Mouse (Mus musculus): ENCODE data around the gene Cry2.

Gene Cry2

GRCm38 (mm10) chr2:92444376-92444775 lies 10.5 kb upstream of the Cry2 start:
- no peak for DNase-seq

- DNase-seq, result no peak
Measured at GRCm38 (mm10) chr2:92443313-92443712, 9.5 kb upstream of the Cry2 start.

GRCm38 (mm10) chr2:92442419-92443001 lies 8.7 kb upstream of the Cry2 start:
- no peak for DNase-seq

DNA sequence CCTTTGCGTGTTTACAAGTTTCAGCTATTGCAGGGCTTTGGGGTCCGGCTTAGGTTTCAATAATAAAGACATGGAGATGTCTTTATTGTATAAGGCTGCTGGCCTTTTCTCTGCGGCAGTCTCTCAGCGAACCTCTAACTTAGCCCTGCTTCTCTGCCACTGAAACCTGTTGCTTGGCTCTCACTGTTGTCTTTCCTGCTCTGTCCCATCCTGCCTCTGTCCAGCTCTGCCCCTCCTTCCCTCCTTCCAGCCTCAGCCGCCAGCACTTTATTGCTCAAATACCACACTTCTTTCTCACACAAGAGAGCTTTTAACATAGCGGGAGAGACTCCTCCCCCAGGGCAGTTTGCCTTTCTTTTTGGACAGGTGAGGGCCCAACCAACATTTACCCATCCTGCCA lies 6.6 kb upstream of the Cry2 start:
- no peak for DNase-seq

DNA sequence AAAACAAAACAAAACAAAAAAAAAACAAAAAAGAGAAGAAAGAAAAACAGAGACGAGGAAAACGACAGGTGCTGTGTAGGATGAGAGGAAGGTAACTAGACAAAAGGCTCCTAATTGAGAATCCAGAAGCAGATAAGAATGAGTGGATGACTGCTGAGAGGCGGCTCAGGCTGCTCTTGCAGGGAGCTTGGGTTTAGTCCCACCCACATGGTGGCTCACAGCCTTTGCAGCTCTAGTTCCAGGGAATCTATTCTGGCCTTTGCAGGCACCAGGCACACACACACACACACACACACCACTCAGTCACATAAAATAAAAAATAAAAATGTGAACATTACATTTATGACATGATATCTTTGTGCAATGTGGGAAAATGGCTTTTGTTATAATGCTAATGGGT lies 4.7 kb upstream of the Cry2 start:
- DNase-seq, result no peak

DNA sequence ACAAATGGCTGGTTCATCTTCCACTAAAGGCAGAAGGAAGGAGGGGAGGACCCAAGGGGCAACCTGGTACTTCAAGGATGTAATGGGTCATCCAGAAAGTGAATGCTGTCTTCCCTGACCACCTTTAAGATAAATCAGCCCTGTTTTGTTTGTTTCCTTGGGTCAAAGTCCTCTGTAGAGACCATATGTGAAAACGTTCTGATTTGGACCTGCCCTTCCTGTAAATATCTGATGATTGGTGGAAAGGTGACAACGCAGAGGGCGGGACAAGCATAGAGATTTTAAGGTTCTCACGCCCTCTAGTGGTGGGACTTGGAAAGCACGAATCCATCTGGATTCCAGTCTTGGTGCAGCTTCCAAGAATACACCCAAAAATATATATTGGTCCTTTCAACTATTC lies 4.0 kb upstream of the Cry2 start:
- DNase-seq, result peak; percentile 95

DNA sequence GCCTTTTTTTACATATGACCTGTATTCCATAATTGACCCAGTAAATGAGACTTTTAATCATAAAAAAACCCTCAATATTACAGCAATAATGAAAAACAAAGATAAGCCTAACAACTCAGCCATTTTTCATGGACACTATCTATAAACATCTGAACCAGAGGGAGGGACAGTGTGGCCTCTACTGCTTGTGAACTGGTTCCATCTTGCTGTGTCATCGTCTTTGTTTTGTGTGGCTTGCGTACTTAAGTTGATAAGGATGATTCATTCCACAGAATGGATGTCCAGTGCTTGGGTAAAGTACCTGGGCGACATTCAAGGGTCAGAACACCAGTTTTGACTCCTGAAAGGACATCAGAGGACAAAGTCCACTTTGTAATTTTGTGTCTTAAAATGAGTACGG lies 3.5 kb upstream of the Cry2 start:
- DNase-seq, result no peak

DNA sequence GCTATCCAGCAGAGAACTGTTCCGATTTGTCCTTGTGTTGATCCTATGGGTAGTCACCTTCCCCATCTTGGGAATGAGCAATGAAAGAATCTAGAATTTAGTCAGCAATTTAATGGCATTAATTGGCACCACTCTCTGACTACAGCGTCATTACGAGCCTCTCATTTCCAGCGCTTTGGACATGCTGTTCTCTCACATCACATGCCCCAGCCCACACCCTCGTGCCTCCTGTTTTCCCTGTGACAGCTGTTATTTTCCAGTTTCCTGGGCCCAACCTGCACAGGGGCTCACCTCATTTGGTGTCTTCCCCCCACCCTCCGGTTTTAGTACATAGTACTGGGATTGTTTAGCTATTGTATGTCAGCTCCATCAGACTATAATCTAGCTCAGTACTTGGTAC lies 1.2 kb upstream of the Cry2 start:
- DNase-seq, result peak; percentile 93

DNA sequence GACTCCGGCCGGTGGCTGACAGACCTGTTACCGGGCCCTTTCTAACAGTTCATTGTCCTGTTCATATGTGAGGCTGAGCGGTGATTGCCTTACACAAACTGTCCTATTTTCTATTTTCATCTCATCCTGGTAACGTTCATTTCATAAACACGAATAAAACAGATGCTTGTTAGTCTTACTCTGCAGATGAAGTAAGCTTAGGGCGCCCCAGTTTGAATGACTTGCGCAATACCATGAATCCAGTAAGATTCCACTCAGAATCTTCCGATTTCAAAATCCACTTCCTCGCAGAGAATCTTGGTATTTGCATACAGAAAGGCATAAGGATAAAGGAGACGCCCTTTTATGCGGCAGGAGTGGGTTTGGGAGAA lies 517 bp upstream of the Cry2 start:
- no peak for DNase-seq

DNA sequence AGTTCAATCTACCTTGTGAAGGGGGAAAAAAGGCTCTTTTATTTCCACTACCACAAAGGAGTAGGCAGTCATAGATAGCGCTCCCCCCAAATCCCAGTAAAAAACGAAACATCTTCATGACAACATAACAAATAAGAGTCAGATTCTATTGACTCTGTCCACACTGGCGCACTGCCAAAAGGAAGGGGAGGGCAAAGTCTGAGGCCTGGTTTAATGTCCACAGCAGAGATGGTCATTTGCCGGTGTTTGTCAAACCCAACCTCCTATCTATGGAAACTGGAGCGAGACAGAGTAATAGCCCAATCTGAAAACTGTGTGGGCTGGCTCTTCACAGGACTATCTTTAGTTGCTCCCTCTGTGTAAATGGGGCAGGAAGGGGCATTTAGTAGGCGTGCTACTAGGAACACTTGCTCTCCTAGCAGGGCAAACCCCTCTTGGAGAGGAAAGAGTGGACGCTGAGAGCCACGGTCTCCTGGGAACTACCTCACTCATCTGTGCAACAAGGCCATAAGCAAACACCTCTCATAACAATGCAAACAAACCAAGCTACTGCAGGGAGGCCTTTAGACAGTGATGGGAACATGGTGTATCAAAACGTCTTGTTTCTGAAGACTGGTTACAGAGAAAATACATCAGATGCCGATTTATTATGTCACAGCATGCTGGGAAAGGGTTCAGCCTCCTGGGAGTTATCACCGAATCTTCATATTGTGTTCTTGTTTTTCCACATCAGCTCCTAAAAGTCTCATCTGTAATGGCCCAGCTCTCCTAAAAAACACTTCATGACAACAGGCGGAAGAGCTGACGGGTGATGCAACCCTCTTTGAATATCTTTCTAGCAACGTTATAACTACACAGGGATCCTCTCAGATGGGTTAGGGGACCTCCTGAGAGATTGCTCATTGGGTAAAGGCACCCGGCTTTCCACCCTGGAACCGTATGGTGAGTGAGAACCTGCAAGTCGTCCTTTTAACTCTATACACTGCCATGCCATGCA lies 1.2 kb downstream of the Cry2 start:
- DNase-seq, result peak; percentile 96

DNA sequence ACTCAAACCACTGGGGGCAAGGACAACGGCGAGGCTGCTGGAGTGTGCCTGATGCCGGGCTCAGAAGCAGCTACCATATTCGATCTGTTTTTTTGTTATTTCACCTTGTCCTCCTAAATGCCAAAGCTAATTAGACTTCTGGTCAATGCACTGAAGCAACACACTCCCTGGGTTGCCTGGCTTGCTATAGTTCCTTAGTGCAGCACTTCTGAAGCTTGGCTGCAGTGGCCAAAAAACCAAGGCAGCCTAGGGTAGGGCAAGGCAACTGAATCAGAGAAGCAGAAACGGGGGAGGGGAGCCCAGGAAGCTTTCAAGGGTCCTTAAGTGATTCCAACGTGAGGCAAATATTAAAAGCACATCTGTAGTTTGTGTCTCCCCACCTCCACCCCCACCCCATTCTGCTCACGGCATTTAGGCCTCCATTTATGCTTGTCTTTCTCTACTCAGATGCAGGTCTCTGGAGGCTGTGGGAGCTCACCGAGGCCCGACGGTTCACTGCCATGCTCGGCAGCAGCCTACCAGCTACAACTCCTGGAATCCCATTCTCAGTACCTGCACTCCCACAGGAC lies 2.1 kb downstream of the Cry2 start:
- DNase-seq, result no peak

- DNase-seq, result peak; percentile 98
Measured at GRCm38 (mm10) chr2:92430723-92431541, 2.9 kb downstream of the Cry2 start.

GRCm38 (mm10) chr2:92430089-92430488 lies 3.8 kb downstream of the Cry2 start:
- no peak for DNase-seq

- DNase-seq, result peak; percentile 99
Measured at GRCm38 (mm10) chr2:92427882-92428281, 6.0 kb downstream of the Cry2 start.

DNA sequence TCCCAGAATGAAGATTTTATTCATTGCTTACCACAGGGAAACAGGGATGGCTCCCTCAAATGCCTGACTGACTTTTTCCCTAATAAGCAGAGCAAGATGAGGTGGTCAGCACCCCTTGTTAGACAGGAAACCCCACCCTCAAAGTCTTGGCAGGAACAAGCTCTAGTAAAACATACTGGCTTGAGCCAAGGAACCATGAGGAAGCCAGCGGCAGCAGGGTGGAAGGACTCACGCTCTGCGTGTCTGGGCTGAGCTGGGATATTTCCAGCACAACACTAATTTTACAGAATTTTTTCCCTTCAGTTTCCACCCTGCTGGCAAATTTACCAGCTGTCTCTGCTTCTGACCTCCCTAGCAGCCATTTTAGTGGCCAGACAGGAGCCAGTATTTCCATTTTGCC lies 7.4 kb downstream of the Cry2 start:
- peak; percentile 98 for DNase-seq

GRCm38 (mm10) chr2:92425366-92425765 lies 8.5 kb downstream of the Cry2 start:
- no peak for DNase-seq

GRCm38 (mm10) chr2:92424462-92425308 lies 9.2 kb downstream of the Cry2 start:
- DNase-seq, result peak; percentile 99

DNA sequence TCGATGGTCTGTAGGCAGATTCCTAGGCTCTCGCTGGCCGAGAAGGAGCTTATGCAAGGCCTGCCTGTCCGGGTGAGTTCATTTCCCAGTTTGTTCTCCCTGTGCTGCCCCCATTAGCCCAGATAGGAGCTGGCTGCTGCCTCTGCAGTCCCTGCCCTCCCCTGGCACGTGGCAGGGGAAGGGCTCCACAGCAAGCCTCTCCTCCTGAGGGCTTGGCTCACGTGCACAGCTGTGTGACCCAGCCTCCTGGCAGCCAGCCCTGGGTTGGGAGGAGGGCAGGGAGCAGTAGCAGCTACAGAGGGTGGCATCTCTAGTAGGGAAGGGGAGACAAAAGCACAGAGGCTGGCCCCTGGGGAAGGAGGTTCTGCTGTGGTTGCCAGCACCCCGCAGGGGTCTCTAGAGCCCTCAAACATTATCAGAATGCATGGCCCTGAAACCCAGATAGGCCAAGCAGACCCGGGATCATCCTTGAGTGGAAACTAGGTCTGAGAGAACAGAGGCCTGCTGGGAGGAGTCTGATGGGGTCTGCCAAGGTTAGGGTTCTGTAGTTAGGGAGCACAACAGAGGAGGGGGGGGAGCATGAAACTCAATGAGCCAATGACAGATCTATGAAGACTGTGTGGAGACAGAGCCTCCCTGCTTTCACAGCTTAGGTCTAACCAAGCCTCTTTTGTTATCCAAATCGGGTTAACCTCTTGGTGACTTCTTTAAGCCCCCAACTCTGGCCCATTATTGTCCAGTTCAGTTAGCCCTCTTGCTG lies 10.0 kb downstream of the Cry2 start:
- DNase-seq, result peak; percentile 100

GRCm38 (mm10) chr2:92423156-92423555 lies 10.7 kb downstream of the Cry2 start:
- DNase-seq, result peak; percentile 93

DNA sequence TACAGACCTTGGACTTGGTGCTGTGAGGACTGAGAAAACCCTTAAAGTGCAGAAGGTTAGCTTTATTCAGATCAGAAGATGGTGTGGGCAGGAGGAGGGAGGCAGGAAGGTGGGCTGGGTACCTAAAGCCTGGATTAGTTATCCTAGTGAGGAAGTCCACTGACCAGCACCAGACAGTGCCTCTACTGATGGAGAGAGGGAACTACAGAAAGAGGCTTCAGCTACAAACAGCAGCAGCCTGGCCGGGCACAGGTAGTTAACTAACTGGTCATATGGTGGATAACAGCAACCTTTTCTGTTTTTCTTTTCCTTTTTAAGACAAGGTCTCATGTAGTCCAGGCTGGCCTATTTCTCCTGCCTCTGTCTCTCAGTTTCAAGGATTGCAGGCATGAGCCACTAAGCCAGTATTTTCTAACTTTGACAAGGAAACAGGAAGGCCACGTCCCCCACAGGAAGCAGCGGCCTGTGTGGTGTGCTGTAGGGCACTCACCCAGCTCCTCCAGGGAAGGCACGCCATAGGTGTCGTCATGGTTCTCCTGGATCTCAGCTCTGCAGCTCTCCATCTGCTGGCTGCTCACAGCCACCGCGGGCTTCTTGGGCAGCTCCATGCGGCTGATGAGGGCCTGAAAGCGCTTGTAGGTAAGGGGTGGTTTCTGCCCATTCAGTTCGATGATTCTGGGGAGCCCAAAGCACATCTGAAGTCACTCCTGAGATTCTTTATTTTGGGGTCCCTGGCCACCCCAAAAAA lies 11.3 kb downstream of the Cry2 start:
- peak; percentile 93 for DNase-seq

Measured in heart, adult 11 months (tissue).